26 mouse cellular contexts compared by ENCODE assay signal in the genomic region with DNA sequence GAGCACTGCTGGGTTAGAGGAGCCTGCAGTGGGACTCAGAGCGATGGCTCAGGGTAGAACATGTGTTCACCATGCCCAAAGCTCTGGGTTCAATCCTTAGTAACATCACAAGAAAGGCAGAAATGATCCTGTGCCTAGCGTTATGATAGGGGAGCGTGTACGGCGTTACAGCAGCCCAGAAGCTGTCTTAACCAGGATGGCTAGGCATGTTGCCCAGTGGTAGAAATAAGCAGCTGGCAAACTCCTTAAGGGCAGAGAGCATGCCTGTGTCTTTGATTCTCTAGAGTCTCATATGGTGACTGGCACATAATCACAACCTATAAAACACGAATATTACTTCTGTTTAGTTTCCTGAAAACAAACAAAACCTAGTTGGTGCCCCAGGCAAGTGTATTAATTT. TPM values are rescaled to one million over a fixed set of nuclear protein-coding genes. Genes with fewer than 3 reads are reported as not detected.
"Had no signal": no experiment of that assay in that cellular context is flagged by ENCODE, and none has a peak within 500 bp of the region (broad histone marks: within the 10 kb centered on the region; RNA-seq: fewer than 3 reads in every experiment).

No protein-coding gene starts in this region.

- H3K4me2 ChIP-seq: kidney, embryonic 15.5 days; limb, embryonic 13.5 days; liver, embryonic 13.5 days; midbrain, embryonic 12.5 days had no signal

- H3K9ac ChIP-seq: kidney, embryonic 15.5 days; limb, embryonic 13.5 days; liver, embryonic 13.5 days; midbrain, embryonic 12.5 days had no signal

- H3K4me3 ChIP-seq: kidney, embryonic 15.5 days; limb, embryonic 13.5 days; liver, embryonic 13.5 days; midbrain, embryonic 12.5 days; myocyte had no signal

- ATAC-seq: midbrain, embryonic 16.5 days had no signal

- H3K36me3 ChIP-seq: kidney, embryonic 15.5 days; limb, embryonic 13.5 days; liver, embryonic 13.5 days; midbrain, embryonic 12.5 days had no signal

- H3K27ac ChIP-seq: kidney, embryonic 15.5 days; limb, embryonic 13.5 days; liver, embryonic 13.5 days; midbrain, embryonic 12.5 days had no signal

- H3K27me3 ChIP-seq: limb, embryonic 13.5 days; liver, embryonic 13.5 days had no signal

- H3K4me1 ChIP-seq: kidney, embryonic 15.5 days; liver, embryonic 13.5 days had no signal

- DNase-seq: kidney, adult 11 months; kidney, adult 8-10 months; kidney, postnatal 10 days; kidney, postnatal 36 days; liver, embryonic 13.5 days; lung, adult 2 months; lung, postnatal 14 days; lung, postnatal 4 days; thymus, adult 18-20 months; thymus, postnatal 4 days had no signal

- H3K9me3 ChIP-seq: kidney, embryonic 15.5 days; limb, embryonic 13.5 days; liver, embryonic 13.5 days; midbrain, embryonic 12.5 days had no signal

RNA-seq across cellular contexts. Expression of a gene that starts 12.9 kb away (rescaled TPM):
- total RNA-seq: left cerebral cortex, adult 18-20 months; left cerebral cortex, postnatal 25 days; liver, adult 2 months; megakaryocyte progenitor cell, adult 5-6 weeks had no signal
- polyA plus RNA-seq: liver, adult 2 months; lung, embryonic 16.5 days; midbrain, embryonic 12.5 days; neural tube, embryonic 11.5 days had no signal

RNA-seq across cellular contexts. Expression of a gene that starts 27.6 kb away (rescaled TPM):
- total RNA-seq: liver, adult 2 months; megakaryocyte progenitor cell, adult 5-6 weeks; megakaryocyte-erythroid progenitor cell, adult 5-6 weeks; monocyte, adult 5-6 weeks; neutrophil, adult 5-6 weeks had no signal
- polyA plus RNA-seq: limb, embryonic 13.5 days; liver, adult 2 months; liver, embryonic 13.5 days; liver, embryonic 16.5 days; myocyte; stomach, embryonic 16.5 days had no signal
